Mouse (Mus musculus) subcutaneous adipose tissue, adult 2 months (tissue): ENCODE results near the gene 6030452D12Rik. TPM values are rescaled to one million over a fixed set of nuclear protein-coding genes. Genes with fewer than 3 reads are reported as not detected.

Source experiments
- polyA plus RNA-seq: library from polyadenylated mRNA; depleted of rRNA; stranded (reverse); fragments of >200 nt; gene quantifications from 2 replicates; pipeline ENCODE4 v1.2.3, GENCODE M21; 2012; ENCODE audit warnings: low replicate concordance; rRNA removed

The 6030452D12Rik gene
- not detected in 2 replicates for polyA plus RNA-seq

GRCm38 (mm10) chr8:106500018-106500685, at the start of gene 6030452D12Rik:
TSS of gene 6030452D12Rik (plus strand) at chr8:106500522.

GRCm38 (mm10) chr8:106510365-106510975, 10.1 kb downstream of the 6030452D12Rik start, which contains the start of gene Cdh3:
TSS of gene Cdh3 (plus strand) at chr8:106510891.

Other genes starting within 250 kb of the 6030452D12Rik start
- 5.2 and 7.8 TPM in 2 replicates for gene Smpd3, start 162.5 kb upstream of the 6030452D12Rik start, polyA plus RNA-seq
- 3.6 and 6.5 TPM in 2 replicates for gene Zfp90, start 85.2 kb upstream of the 6030452D12Rik start, polyA plus RNA-seq
- gene Cdh3, start 10.4 kb downstream of the 6030452D12Rik start, polyA plus RNA-seq = 1.1 and 9.5 TPM in 2 replicates
- gene Gm10073, start 72.9 kb downstream of the 6030452D12Rik start, polyA plus RNA-seq = 79.3 and 122 TPM in 2 replicates
- gene Cdh1, start 102.8 kb downstream of the 6030452D12Rik start, polyA plus RNA-seq = 0.16 and 71.7 TPM in 2 replicates
- gene Tango6, start 182.5 kb downstream of the 6030452D12Rik start, polyA plus RNA-seq = 6.8 and 8.0 TPM in 2 replicates